Mouse (Mus musculus) adrenal gland, adult 18-20 months (tissue): ENCODE measurements around the gene Rnf5. TPM values are rescaled to one million over a fixed set of nuclear protein-coding genes. Genes with fewer than 3 reads are reported as not detected.

Experiments
- DNase-seq, 2 experiments: peaks; one replicate each; pipeline ENCODE4 v3.0.0; 2021 to 2022; ENCODE audit warnings: low spot score in 2 of 2
- total RNA-seq, 2 experiments: library from RNA; stranded (reverse); gene quantifications; 1 replicate in 1 of 2; 2 replicates in 1 of 2; pipeline ENCODE4 v1.2.3; 2021

Gene Rnf5
- total RNA-seq, 2 experiments from 2014 or later, result 71.8 to 86.7 TPM

GRCm38 (mm10) chr17:34586796-34587422, 16.6 kb downstream of the Rnf5 start:
- peak; percentile 64 to 83 for DNase-seq

- DNase-seq, result no peak
These were observed 17.4 kb downstream of the Rnf5 start for GRCm38 (mm10) chr17:34585877-34586771.

- no peak for DNase-seq
These were observed 18.4 kb downstream of the Rnf5 start for GRCm38 (mm10) chr17:34585121-34585520.

- no peak for DNase-seq
These were observed 19.7 kb downstream of the Rnf5 start for GRCm38 (mm10) chr17:34583819-34584218.

GRCm38 (mm10) chr17:34583397-34583796, 20.1 kb downstream of the Rnf5 start:
- no peak for DNase-seq

GRCm38 (mm10) chr17:34582528-34582927, 21.0 kb downstream of the Rnf5 start:
- no peak for DNase-seq

- DNase-seq, result no peak
These were observed 25.4 kb downstream of the Rnf5 start for GRCm38 (mm10) chr17:34578070-34578469.

- DNase-seq, result no peak
These were observed 26.9 kb downstream of the Rnf5 start for GRCm38 (mm10) chr17:34576577-34576976.

GRCm38 (mm10) chr17:34572361-34572760, 31.1 kb downstream of the Rnf5 start:
- DNase-seq, result no peak

- DNase-seq, result no peak
These were observed 31.6 kb downstream of the Rnf5 start for GRCm38 (mm10) chr17:34571875-34572274.

- DNase-seq, result no peak
These were observed 33.6 kb downstream of the Rnf5 start for GRCm38 (mm10) chr17:34569919-34570318.

GRCm38 (mm10) chr17:34568421-34568820, 35.1 kb downstream of the Rnf5 start:
- DNase-seq, result no peak

- DNase-seq, result no peak
These were observed 36.2 kb downstream of the Rnf5 start for GRCm38 (mm10) chr17:34567311-34567710.

- DNase-seq, result no peak
These were observed 38.7 kb downstream of the Rnf5 start for GRCm38 (mm10) chr17:34564796-34565195.

GRCm38 (mm10) chr17:34564003-34564421, 39.5 kb downstream of the Rnf5 start, which contains the start of gene Notch4:
Gene Notch4 (plus strand): TSS chr17:34564268.
- peak in 1 of 2 experiments; percentile 47 for DNase-seq

- DNase-seq, result no peak
These were observed 40.1 kb downstream of the Rnf5 start for GRCm38 (mm10) chr17:34563354-34563753.

- no peak for DNase-seq
These were observed 40.9 kb downstream of the Rnf5 start for GRCm38 (mm10) chr17:34562595-34562994.

- DNase-seq, result no peak
These were observed 42.3 kb downstream of the Rnf5 start for GRCm38 (mm10) chr17:34561200-34561599.

- DNase-seq, result no peak
These were observed 43.1 kb downstream of the Rnf5 start for GRCm38 (mm10) chr17:34560438-34560837.

GRCm38 (mm10) chr17:34559895-34560294, 43.6 kb downstream of the Rnf5 start:
- DNase-seq, result no peak

- no peak for DNase-seq
These were observed 44.4 kb downstream of the Rnf5 start for GRCm38 (mm10) chr17:34559116-34559515.

GRCm38 (mm10) chr17:34557411-34557810, 46.1 kb downstream of the Rnf5 start:
- DNase-seq, result no peak
